Mouse (Mus musculus) neutrophil, adult 59 days (primary cell): ENCODE data around the gene Aurkaip1. TPM values are rescaled to one million over a fixed set of nuclear protein-coding genes. Genes with fewer than 3 reads are reported as not detected.

Experiments used
- total RNA-seq, 2 experiments: library from RNA; stranded (reverse); gene quantifications; 1 replicate in 1 of 2; 2 replicates in 1 of 2; pipeline ENCODE4 v1.2.4; 2023

Gene Aurkaip1
- 100 to 1,000 TPM in 1 of 2 experiments, 10 to 100 TPM in 1; 81.0 to 100 TPM for total RNA-seq

DNA sequence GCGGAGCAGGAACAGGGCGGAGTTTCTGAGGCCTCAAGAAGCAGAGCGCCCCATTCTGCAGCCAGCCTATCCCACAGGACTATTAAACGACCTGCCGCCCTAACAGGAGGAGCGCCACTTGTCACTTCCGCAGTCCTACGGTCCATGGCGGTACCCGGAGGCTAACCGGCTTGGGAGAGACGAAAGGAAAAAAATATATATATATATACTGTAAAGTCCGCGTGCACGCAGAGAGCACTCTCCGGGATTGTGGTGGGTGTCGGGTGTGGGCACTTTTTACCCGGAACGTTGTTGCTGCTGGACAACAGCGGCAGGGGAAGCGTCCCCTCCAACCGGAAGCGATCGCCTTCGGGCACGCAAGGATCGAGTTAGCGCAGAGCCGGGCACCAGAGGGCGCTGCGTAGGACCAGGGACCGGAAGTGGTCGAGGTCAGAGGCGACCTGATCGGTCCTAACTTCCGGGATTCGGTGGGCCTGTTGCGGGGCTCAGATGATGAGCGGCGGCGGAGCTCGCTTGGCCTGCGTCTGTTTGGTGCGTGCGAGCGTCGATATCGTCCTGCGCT lies at the start of gene Aurkaip1:
Gene Aurkaip1, plus strand, starts transcription at position 68 of the 562 bp plus-strand sequence.

GRCm38 (mm10) chr4:155785819-155786218 lies 45.3 kb upstream of the Aurkaip1 start, which contains the start of gene Tmem88b:
Gene Tmem88b (minus strand): TSS chr4:155785874.

GRCm38 (mm10) chr4:155790021-155790489 lies 41.0 kb upstream of the Aurkaip1 start, which contains the start of gene Ankrd65:
Gene Ankrd65 (plus strand): TSS chr4:155790439.

GRCm38 (mm10) chr4:155802741-155803339 lies 28.2 kb upstream of the Aurkaip1 start, which contains the start of gene Mrpl20:
Gene Mrpl20 (plus strand): TSS chr4:155802878.

DNA sequence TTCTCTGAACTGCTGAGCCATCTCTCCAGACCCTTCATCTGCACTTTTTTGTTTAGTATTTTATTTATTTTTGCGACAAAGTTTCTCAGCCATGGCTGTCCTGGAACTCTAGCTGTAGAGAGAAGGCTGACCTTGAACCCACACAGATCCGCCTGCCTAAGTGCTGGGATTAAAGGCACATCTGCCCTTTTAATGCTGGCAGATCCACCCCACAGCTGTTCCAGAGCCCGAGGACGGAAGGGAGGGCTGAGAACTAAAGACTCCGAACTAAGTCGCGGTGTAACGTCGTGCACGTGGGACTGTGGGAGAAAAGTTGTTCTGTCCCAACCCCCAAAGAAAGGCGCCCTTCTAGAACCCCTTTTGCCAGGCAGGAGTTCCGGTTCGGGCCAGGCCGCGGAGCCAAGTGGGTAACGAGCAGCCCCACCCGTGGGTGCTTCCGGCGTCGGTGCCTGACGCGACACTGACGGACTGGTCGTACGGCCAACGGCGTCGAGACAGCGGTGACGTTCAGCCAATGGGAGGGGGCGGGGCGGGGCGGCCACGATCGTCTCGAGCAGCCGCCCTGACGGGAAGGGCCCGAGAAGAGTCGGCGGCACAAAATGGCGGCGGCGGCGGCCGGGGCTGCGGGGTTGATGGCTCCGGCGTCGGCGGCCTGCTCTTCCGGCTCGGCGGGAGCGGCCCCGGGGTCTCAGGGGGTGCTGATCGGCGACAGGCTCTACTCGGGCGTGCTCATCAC lies 19.0 kb upstream of the Aurkaip1 start, which contains the start of gene Ccnl2:
Gene Ccnl2, plus strand, starts transcription at position 561 of the 736 bp plus-strand sequence.

GRCm38 (mm10) chr4:155839483-155839910 lies 8.4 kb downstream of the Aurkaip1 start, which contains the start of gene Mxra8:
Gene Mxra8 (plus strand): TSS chr4:155839680.

GRCm38 (mm10) chr4:155846871-155847578 lies 16.0 kb downstream of the Aurkaip1 start, which contains the start of gene Dvl1:
Gene Dvl1 (plus strand): TSS chr4:155847402.

DNA sequence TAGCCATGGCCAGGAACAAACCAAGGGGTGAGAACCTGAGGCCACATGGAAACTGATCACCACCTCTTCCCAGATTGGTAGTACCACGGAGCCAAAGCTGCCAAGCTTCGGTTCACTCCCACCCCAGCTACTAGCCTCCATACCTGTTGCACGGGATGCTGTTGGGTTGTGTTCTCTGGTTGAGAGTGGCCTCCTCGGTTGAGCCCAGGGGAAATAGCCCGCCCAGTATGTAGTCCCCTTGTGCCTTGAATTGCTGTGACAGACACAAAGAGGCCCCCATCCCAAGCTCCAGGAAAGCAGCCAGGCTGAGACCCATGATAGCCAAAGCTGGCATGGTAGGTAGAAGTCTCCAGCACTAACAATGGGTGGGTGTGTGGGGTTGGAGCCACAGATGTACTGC lies 31.9 kb downstream of the Aurkaip1 start, which contains the start of gene Tas1r3:
Gene Tas1r3, minus strand, starts transcription at position 362 of the 400 bp plus-strand sequence.

GRCm38 (mm10) chr4:155869317-155870033 lies 38.4 kb downstream of the Aurkaip1 start, which contains the start of the genes Cptp and Ints11:
Gene Cptp (minus strand): TSS chr4:155869440.
Gene Ints11 (plus strand): TSS chr4:155869546.

Other genes with a start within 250 kb of the Aurkaip1 start
- gene Slc35e2, start 229.9 kb upstream of the Aurkaip1 start, total RNA-seq: 10 to 100 TPM; 15.3 to 15.9 TPM
- gene Cdk11b, start 206.4 kb upstream of the Aurkaip1 start, total RNA-seq: 100 to 1,000 TPM; 142 to 143 TPM
- not detected for gene Gm10563, start 185.9 kb upstream of the Aurkaip1 start, total RNA-seq
- 1 to 10 TPM in 1 of 2 experiments, under 1 TPM in 1; 0.64 to 1.2 TPM for gene Mmp23, start 177.9 kb upstream of the Aurkaip1 start, total RNA-seq
- gene Mib2, start 162.1 kb upstream of the Aurkaip1 start, total RNA-seq: 10 to 100 TPM; 37.6 to 40.6 TPM
- gene Fndc10, start 136.9 kb upstream of the Aurkaip1 start, total RNA-seq: under 1 TPM; 0.90 to 1.00 TPM
- 10 to 100 TPM; 95.1 to 95.2 TPM for gene Ssu72, start 126.5 kb upstream of the Aurkaip1 start, total RNA-seq
- under 1 TPM; 0.44 to 0.51 TPM for gene Tmem240, start 96.5 kb upstream of the Aurkaip1 start, total RNA-seq
- 10 to 100 TPM; 10.7 to 13.0 TPM for gene Atad3a, start 70.2 kb upstream of the Aurkaip1 start, total RNA-seq
- not detected for gene Vwa1, start 56.6 kb upstream of the Aurkaip1 start, total RNA-seq
- not detected for gene Tmem88b, start 45.4 kb upstream of the Aurkaip1 start, total RNA-seq
- under 1 TPM in 1 of 2 experiments, not detected in 1; 0.40 TPM for gene Ankrd65, start 40.8 kb upstream of the Aurkaip1 start, total RNA-seq
- gene Mrpl20, start 28.4 kb upstream of the Aurkaip1 start, total RNA-seq: 10 to 100 TPM; 49.7 to 50.7 TPM
- 100 to 1,000 TPM; 131 to 142 TPM for gene Ccnl2, start 18.8 kb upstream of the Aurkaip1 start, total RNA-seq
- gene Mxra8, start 8.4 kb downstream of the Aurkaip1 start, total RNA-seq: under 1 TPM in 1 of 2 experiments, not detected in 1; 0.78 TPM
- 10 to 100 TPM; 49.5 to 53.3 TPM for gene Dvl1, start 16.1 kb downstream of the Aurkaip1 start, total RNA-seq
- gene Tas1r3, start 32.1 kb downstream of the Aurkaip1 start, total RNA-seq: 1 to 10 TPM; 2.6 to 2.8 TPM
- 10 to 100 TPM; 22.2 TPM for gene Cptp, start 38.2 kb downstream of the Aurkaip1 start, total RNA-seq
- 10 to 100 TPM; 40.0 to 40.7 TPM for gene Ints11, start 38.3 kb downstream of the Aurkaip1 start, total RNA-seq
- gene Pusl1, start 60.5 kb downstream of the Aurkaip1 start, total RNA-seq: 10 to 100 TPM; 12.2 TPM
- 10 to 100 TPM; 57.0 to 63.5 TPM for gene Acap3, start 60.5 kb downstream of the Aurkaip1 start, total RNA-seq
- 10 to 100 TPM; 85.6 to 91.1 TPM for gene Ube2j2, start 112.6 kb downstream of the Aurkaip1 start, total RNA-seq
- gene C1qtnf12, start 131.0 kb downstream of the Aurkaip1 start, total RNA-seq: 10 to 100 TPM; 20.5 to 36.9 TPM
- 1 to 10 TPM; 2.0 to 2.4 TPM for gene B3galt6, start 161.4 kb downstream of the Aurkaip1 start, total RNA-seq
- gene Sdf4, start 161.6 kb downstream of the Aurkaip1 start, total RNA-seq: 100 to 1,000 TPM in 1 of 2 experiments, 10 to 100 TPM in 1; 97.9 to 120 TPM
- 1 to 10 TPM; 1.9 to 2.0 TPM for gene Tnfrsf4, start 182.6 kb downstream of the Aurkaip1 start, total RNA-seq
- 1 to 10 TPM; 3.9 to 6.7 TPM for gene Tnfrsf18, start 194.9 kb downstream of the Aurkaip1 start, total RNA-seq
- gene Ttll10, start 228.1 kb downstream of the Aurkaip1 start, total RNA-seq: not detected